In the genomic region with DNA sequence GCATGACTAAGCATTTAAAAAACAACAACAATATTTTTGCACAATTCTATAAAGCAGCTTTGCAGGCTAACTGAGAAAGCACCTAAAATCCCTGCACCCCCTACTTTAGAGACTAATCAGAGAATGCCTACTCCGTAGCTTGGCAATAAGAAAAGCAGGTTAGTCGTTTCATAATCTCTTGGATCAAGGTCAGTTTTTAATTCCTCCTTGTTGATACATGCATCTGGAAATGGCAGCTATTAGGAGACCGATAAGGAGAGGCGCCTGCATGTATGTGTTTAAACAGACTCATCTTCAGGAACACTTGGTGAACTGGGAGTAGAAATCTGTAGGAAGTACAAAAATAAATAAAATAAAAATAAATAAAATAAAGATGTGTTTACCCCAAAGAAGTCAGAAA, we compare ENCODE assay signal across 20 mouse cellular contexts. TPM values are rescaled to one million over a fixed set of nuclear protein-coding genes. Genes with fewer than 3 reads are reported as not detected.
"Had no signal": no experiment of that assay in that cellular context is flagged by ENCODE, and none has a peak within 500 bp of the region (broad histone marks: within the 10 kb centered on the region; RNA-seq: fewer than 3 reads in every experiment).

No protein-coding gene starts in this region.

- H3K9me3 ChIP-seq: limb, embryonic 10.5 days; liver, embryonic 13.5 days; lung, embryonic 15.5 days; megakaryocyte, embryonic 14.5 days; midbrain, embryonic 13.5 days; neural tube, embryonic 12.5 days had no signal

- DNase-seq: kidney, adult 2 months; kidney, postnatal 25 days; layer of hippocampus, adult 9-11 months; liver, embryonic 13.5 days; liver, postnatal 0 days; lung, postnatal 14 days; right cerebral cortex, adult 18-20 months; right cerebral cortex, postnatal 25 days; thymus, postnatal 4 days had no signal

- H3K27ac ChIP-seq: limb, embryonic 10.5 days; liver, embryonic 13.5 days; lung, embryonic 15.5 days; macrophage; midbrain, embryonic 13.5 days; neural tube, embryonic 12.5 days; stomach, postnatal 0 days had no signal

- H3K4me1 ChIP-seq: limb, embryonic 10.5 days; liver, embryonic 13.5 days; lung, embryonic 15.5 days; megakaryocyte, embryonic 14.5 days had no signal

- H3K4me2 ChIP-seq: liver, embryonic 13.5 days; lung, embryonic 15.5 days; midbrain, embryonic 13.5 days; neural tube, embryonic 12.5 days had no signal

- ATAC-seq: intestine, embryonic 16.5 days; liver, postnatal 0 days; midbrain, embryonic 13.5 days had no signal

- H3K27me3 ChIP-seq: liver, embryonic 13.5 days; lung, embryonic 15.5 days; megakaryocyte, embryonic 14.5 days; midbrain, embryonic 13.5 days; neural tube, embryonic 12.5 days had no signal

- H3K9ac ChIP-seq: liver, embryonic 13.5 days; liver, postnatal 0 days; lung, embryonic 15.5 days; midbrain, embryonic 13.5 days; neural tube, embryonic 12.5 days had no signal

- H3K4me3 ChIP-seq: limb, embryonic 10.5 days; liver, embryonic 13.5 days; lung, embryonic 15.5 days; megakaryocyte, embryonic 14.5 days; midbrain, embryonic 13.5 days; neural tube, embryonic 12.5 days had no signal

- H3K36me3 ChIP-seq: limb, embryonic 10.5 days; liver, embryonic 13.5 days; lung, embryonic 15.5 days; midbrain, embryonic 13.5 days; neural tube, embryonic 12.5 days had no signal

RNA-seq across cellular contexts. Expression of gene Cadm2, which starts 11.6 kb away (rescaled TPM):
- total RNA-seq: monocyte, adult 5-6 weeks; neutrophil, adult 5-6 weeks had no signal
- polyA plus RNA-seq: kidney, embryonic 16.5 days; liver, postnatal 0 days; macrophage had no signal
